ENCODE assay signal across 19 mouse cellular contexts in the genomic region with DNA sequence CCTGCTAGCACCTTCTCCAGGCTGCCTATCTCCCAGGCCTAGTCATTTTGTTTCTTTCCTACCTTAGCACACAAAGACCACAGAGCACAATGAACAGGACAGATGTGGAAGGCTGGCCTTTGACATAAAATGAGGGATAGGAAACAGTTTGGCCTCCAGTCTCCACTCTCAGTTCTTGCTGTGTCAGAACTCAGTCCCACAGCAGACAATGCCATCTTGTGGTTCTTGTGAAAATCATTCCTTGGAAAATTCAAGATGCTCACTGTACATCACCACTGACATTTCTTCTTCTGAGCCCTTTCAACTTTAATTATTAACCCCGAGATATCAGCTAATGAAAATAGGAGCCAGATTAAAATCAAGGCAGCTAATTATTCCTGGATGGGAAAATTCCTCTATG.
DNase-seq lines count a peak whose midpoint lies in the region; ATAC-seq and TF ChIP-seq lines count a peak whose summit lies in the region.
"Had no signal": no experiment of that assay in that cellular context is flagged by ENCODE, and none has a peak within 500 bp of the region (broad histone marks: within the 10 kb centered on the region; RNA-seq: fewer than 3 reads in every experiment).

No protein-coding gene starts in this region.

- no peak overlapping the region for H3K4me3 ChIP-seq in embryonic facial prominence, embryonic 11.5 days (ENCODE audit: low read depth, low read length)
- H3K4me3 ChIP-seq in embryonic facial prominence, embryonic 10.5 days = no peak overlapping the region
- H3K4me3 ChIP-seq in layer of hippocampus, adult 2 months = no peak overlapping the region
- H3K4me3 ChIP-seq: embryonic facial prominence, embryonic 12.5 days; forebrain, embryonic 13.5 days; neural tube, embryonic 13.5 days had no signal

- no peak for ATAC-seq in embryonic facial prominence, embryonic 11.5 days (replicated peaks; ENCODE audit: insufficient number of reproducible peaks, low FRiP score, low TSS enrichment, low read depth)
- ATAC-seq: forebrain, embryonic 13.5 days; midbrain, embryonic 16.5 days had no signal

- no peak overlapping the region for H3K27ac ChIP-seq in embryonic facial prominence, embryonic 11.5 days (replicated peaks; ENCODE audit: low read depth, low read length)
- H3K27ac ChIP-seq in embryonic facial prominence, embryonic 10.5 days (replicated peaks) = no peak overlapping the region
- H3K27ac ChIP-seq in layer of hippocampus, adult 2 months = no peak overlapping the region
- H3K27ac ChIP-seq: embryonic facial prominence, embryonic 12.5 days; forebrain, embryonic 13.5 days; liver, embryonic 14.5 days; neural tube, embryonic 13.5 days had no signal

- no peaks in the 10 kb centered on the region for H3K27me3 ChIP-seq in embryonic facial prominence, embryonic 11.5 days (ENCODE audit: control insufficient read depth, insufficient read depth, low read length)
- H3K27me3 ChIP-seq in embryonic facial prominence, embryonic 10.5 days (replicated peaks; ENCODE audit: low read depth, poor library complexity, severe bottlenecking) = no peaks in the 10 kb centered on the region
- H3K27me3 ChIP-seq: embryonic facial prominence, embryonic 12.5 days; forebrain, embryonic 13.5 days; neural tube, embryonic 13.5 days had no signal

- no peak overlapping the region for H3K4me2 ChIP-seq in embryonic facial prominence, embryonic 11.5 days (ENCODE audit: low read depth, low read length)
- H3K4me2 ChIP-seq: embryonic facial prominence, embryonic 12.5 days; forebrain, embryonic 13.5 days; neural tube, embryonic 13.5 days had no signal

- H3K4me1 ChIP-seq in embryonic facial prominence, embryonic 11.5 days (ENCODE audit: control insufficient read depth, insufficient read depth, low read length) = no peaks in the 10 kb centered on the region
- H3K4me1 ChIP-seq in embryonic facial prominence, embryonic 10.5 days = no peaks in the 10 kb centered on the region
- H3K4me1 ChIP-seq: embryonic facial prominence, embryonic 12.5 days; forebrain, embryonic 13.5 days; neural tube, embryonic 13.5 days had no signal

- TF ChIP-seq CTCF in layer of hippocampus, adult 2 months (conservative IDR thresholded peaks at IDR 0.05) = peak; percentile 74

- H3K9me3 ChIP-seq in embryonic facial prominence, embryonic 11.5 days (replicated peaks; ENCODE audit: control insufficient read depth, low read length) = no peaks in the 10 kb centered on the region
- no peaks in the 10 kb centered on the region for H3K9me3 ChIP-seq in embryonic facial prominence, embryonic 10.5 days
- H3K9me3 ChIP-seq: embryonic facial prominence, embryonic 12.5 days; forebrain, embryonic 13.5 days; neural tube, embryonic 13.5 days had no signal

- 77% methylated on average over 1 of the region's 1 CpGs for WGBS in embryonic facial prominence, embryonic 11.5 days
- 75% methylated on average over 1 of the region's 1 CpGs for WGBS in embryonic facial prominence, embryonic 10.5 days

- H3K9ac ChIP-seq in embryonic facial prominence, embryonic 11.5 days (replicated peaks; ENCODE audit: low read length) = no peak overlapping the region
- H3K9ac ChIP-seq: embryonic facial prominence, embryonic 12.5 days; forebrain, embryonic 13.5 days; liver, embryonic 14.5 days; neural tube, embryonic 13.5 days had no signal

- peak; percentile 22 for DNase-seq in embryonic facial prominence, embryonic 11.5 days (ENCODE audit: low spot score)
- DNase-seq in embryonic facial prominence, embryonic 10.5 days (ENCODE audit: low spot score) = no peak
- DNase-seq in layer of hippocampus, adult 2 months (ENCODE audit: low spot score in 2 of 2) = no peak
- DNase-seq in layer of hippocampus, adult 9-10 months (ENCODE audit: low spot score) = no peak
- DNase-seq in right cerebral cortex, adult 2 months (ENCODE audit: low spot score in 2 of 2) = peak; percentile 16 to 19
- no peak for DNase-seq in right cerebral cortex, postnatal 25 days
- DNase-seq in telencephalon, adult 2 months (ENCODE audit: low read depth, low spot score) = peak; percentile 17
- DNase-seq in thymus, postnatal 0 days (ENCODE audit: low spot score) = no peak
- DNase-seq: cerebellum, adult 2 months; gastrocnemius, postnatal 36 days; kidney, adult 18-20 months; kidney, postnatal 4 days; lung, postnatal 4 days had no signal

- H3K36me3 ChIP-seq in embryonic facial prominence, embryonic 11.5 days (replicated peaks; ENCODE audit: control insufficient read depth, insufficient read depth, low read depth, low read length) = no peaks in the 10 kb centered on the region
- no peaks in the 10 kb centered on the region for H3K36me3 ChIP-seq in embryonic facial prominence, embryonic 10.5 days (replicated peaks)
- H3K36me3 ChIP-seq: embryonic facial prominence, embryonic 12.5 days; G1E; neural tube, embryonic 13.5 days had no signal

Comparison
In these comparisons a context has a peak if more than half of its experiments do, and no peak if none do; other contexts are left out.
1. DNase-seq: peak in embryonic facial prominence, embryonic 11.5 days (single experiment), right cerebral cortex, adult 2 months (2 of 2) and telencephalon, adult 2 months (single experiment); none in embryonic facial prominence, embryonic 10.5 days (single experiment), layer of hippocampus, adult 2 months (0 of 2), layer of hippocampus, adult 9-10 months (single experiment), right cerebral cortex, postnatal 25 days (single experiment) and thymus, postnatal 0 days (single experiment).